Mouse (Mus musculus) liver, adult 2 months (tissue): ENCODE results near the gene Coq10a. TPM values are rescaled to one million over a fixed set of nuclear protein-coding genes. Genes with fewer than 3 reads are reported as not detected.

Experiments used
- DNase-seq: peaks from one replicate; pipeline ENCODE4 v3.0.0-alpha.2; 2011; ENCODE audit warnings: low read depth, low spot score; ENCODE audit errors: extremely low read depth
- H3K27ac ChIP-seq: fragments of 200-500 bp; replicated peaks from 2 replicates; pipeline ENCODE4 v1.5.1; 2012; ENCODE audit warnings: low read depth, mild to moderate bottlenecking, control low read depth, inconsistent platforms, low read length; ENCODE audit not compliant: insufficient read depth
- H3K27me3 ChIP-seq: fragments of 200-500 bp; 2 replicates; pipeline ENCODE4 v1.6.1; 2012; ENCODE audit warnings: mild to moderate bottlenecking, moderate library complexity, low read length, inconsistent platforms; ENCODE audit not compliant: control insufficient read depth, insufficient read depth
- H3K36me3 ChIP-seq: fragments of 200-500 bp; 2 replicates; pipeline ENCODE4 v1.6.1; 2012; ENCODE audit warnings: low read length, inconsistent platforms; ENCODE audit not compliant: control insufficient read depth, insufficient read depth
- H3K4me1 ChIP-seq: fragments of 200-500 bp; 2 replicates; pipeline ENCODE4 v1.6.1; 2011; ENCODE audit warnings: low read length; ENCODE audit not compliant: control insufficient read depth, insufficient read depth
- H3K4me3 ChIP-seq: fragments of 200-500 bp; 2 replicates; pipeline ENCODE4 v1.5.1; 2011; ENCODE audit warnings: low read depth, mild to moderate bottlenecking, control low read depth, low read length, moderate library complexity; ENCODE audit not compliant: insufficient read depth
- H3K79me2 ChIP-seq: fragments of 200-500 bp; 2 replicates; pipeline ENCODE4 v1.6.1; 2012; ENCODE audit warnings: inconsistent platforms, mild to moderate bottlenecking, low read length, moderate library complexity; ENCODE audit not compliant: control insufficient read depth, insufficient read depth
- H3K9ac ChIP-seq: fragments of 200-500 bp; 2 replicates; pipeline ENCODE4 v1.6.1; 2012; ENCODE audit warnings: low read depth, mild to moderate bottlenecking, control low read depth, inconsistent platforms, low read length
- CTCF ChIP-seq: fragments of 200-500 bp; IDR thresholded peaks from 2 replicates; pipeline ENCODE4 v1.5.1; 2011; ENCODE audit warnings: low read depth, low read length, control low read depth
- POLR2A ChIP-seq: fragments of 200-500 bp; IDR thresholded peaks from 2 replicates; pipeline ENCODE4 v1.6.1; 2011; ENCODE audit warnings: low read length, control low read depth; ENCODE audit not compliant: insufficient read depth; ENCODE audit errors: extremely low read depth
- WGBS: fragments of 180-500 bp; shearing (Covaris S2); methylation state at CpG from one replicate; pipeline ENCODE4 v1.1.7; 2018; 5-methylcytosine and 5-hydroxymethylcytosine counted together
- polyA plus RNA-seq: library from polyadenylated mRNA; depleted of rRNA; stranded (reverse); fragments of >200 nt; gene quantifications from 2 replicates; pipeline ENCODE4 v1.2.3, GENCODE M21; 2012
- total RNA-seq: library from RNA; depleted of rRNA; stranded (reverse); fragments of >200 nt; gene quantifications from 2 replicates; pipeline ENCODE4 v1.2.3, GENCODE M21; 2014

The Coq10a gene
- total and polyA plus RNA-seq, 2 experiments, result 19.9 to 57.9 TPM

- DNase-seq, result peak; percentile 43
- H3K4me1 ChIP-seq, result peaks cover 9% of the 10 kb centered on the region; the same call in 1 of the 2 replicates
- H3K27me3 ChIP-seq, result no peaks in the 10 kb centered on the region
- no peak overlapping the region for H3K27ac ChIP-seq
- no peak overlapping the region for H3K4me3 ChIP-seq
- TF ChIP-seq POLR2A, result no peak
- no peak for TF ChIP-seq CTCF
- H3K79me2 ChIP-seq, result peaks cover 14% of the 10 kb centered on the region; the same call in 1 of the 2 replicates
- WGBS, result 77% methylated on average over 5 of the region's 5 CpGs
- peaks cover 22% of the 10 kb centered on the region for H3K36me3 ChIP-seq
- no peak overlapping the region for H3K9ac ChIP-seq
These were observed 11.8 kb upstream of the Coq10a start for GRCm38 (mm10) chr10:128380565-128380964.

GRCm38 (mm10) chr10:128379260-128379659 is 10.5 kb upstream of the Coq10a start:
- H3K27ac ChIP-seq, result no peak overlapping the region
- WGBS, result 91% methylated on average over 7 of the region's 7 CpGs
- peaks cover 17% of the 10 kb centered on the region for H3K36me3 ChIP-seq
- DNase-seq, result no peak
- TF ChIP-seq CTCF, result no peak
- no peak overlapping the region for H3K4me3 ChIP-seq
- peaks cover 14% of the 10 kb centered on the region; the same call in 1 of the 2 replicates for H3K79me2 ChIP-seq
- H3K4me1 ChIP-seq, result peaks cover 9% of the 10 kb centered on the region; the same call in 1 of the 2 replicates
- H3K9ac ChIP-seq, result no peak overlapping the region
- no peaks in the 10 kb centered on the region for H3K27me3 ChIP-seq

GRCm38 (mm10) chr10:128378462-128378861 is 9.7 kb upstream of the Coq10a start:
- Histone ChIP-seq H3K36me3 (peaks cover 10% of the 10 kb centered on the region), H3K4me1 (peaks cover 9% of the 10 kb centered on the region; the same call in 1 of the 2 replicates), H3K4me3 (no peak overlapping the region), H3K9ac (no peak overlapping the region), H3K27ac (no peak overlapping the region), H3K79me2 (peaks cover 14% of the 10 kb centered on the region; the same call in 1 of the 2 replicates), H3K27me3 (no peaks in the 10 kb centered on the region)
- no peak for TF ChIP-seq CTCF
- TF ChIP-seq POLR2A, result no peak
- 75% methylated on average over 3 of the region's 3 CpGs for WGBS
- DNase-seq, result no peak

GRCm38 (mm10) chr10:128377940-128378448 is 9.2 kb upstream of the Coq10a start:
- H3K27ac ChIP-seq, result no peak overlapping the region

GRCm38 (mm10) chr10:128377222-128377939 is 8.6 kb upstream of the Coq10a start:
- Histone ChIP-seq H3K4me3 (peak overlapping the region; percentile 98), H3K79me2 (peaks cover 14% of the 10 kb centered on the region; the same call in 1 of the 2 replicates), H3K27me3 (no peaks in the 10 kb centered on the region), H3K27ac (peak overlapping the region; percentile 30; the same call in 1 of the 2 replicates), H3K9ac (peak overlapping the region; percentile 99), H3K4me1 (peaks cover 9% of the 10 kb centered on the region; the same call in 1 of the 2 replicates), H3K36me3 (peaks cover 5% of the 10 kb centered on the region)
- DNase-seq, result no peak
- 2% methylated on average over 39 of the region's 47 CpGs for WGBS
- TF ChIP-seq POLR2A (no peak), CTCF (no peak)

More at GRCm38 (mm10) chr10:128377940-128378448, 9.2 kb upstream of the Coq10a start:
- 78% methylated on average over 14 of the region's 14 CpGs for WGBS
- TF ChIP-seq POLR2A (no peak), CTCF (no peak)
- no peak for DNase-seq
- Histone ChIP-seq H3K9ac (peak overlapping the region; percentile 99; the same call in 1 of the 2 replicates), H3K4me3 (peak overlapping the region; percentile 98), H3K36me3 (peaks cover 6% of the 10 kb centered on the region), H3K79me2 (peaks cover 14% of the 10 kb centered on the region; the same call in 1 of the 2 replicates), H3K27me3 (no peaks in the 10 kb centered on the region), H3K4me1 (peaks cover 9% of the 10 kb centered on the region; the same call in 1 of the 2 replicates)
